Mouse (Mus musculus): ENCODE measurements around the gene Chst11. TPM values are rescaled to one million over a fixed set of nuclear protein-coding genes. Genes with fewer than 3 reads are reported as not detected.

Gene Chst11
- total and polyA plus RNA-seq, 3 experiments, result 3.1 to 10.6 TPM; not detected in 1

- no peak overlapping the region for H3K4me3 ChIP-seq (ENCODE audit: control insufficient read depth in 1 of 2, insufficient read depth in 1 of 2, low read depth in 2 of 2, low read length in 2 of 2)
- no peak for TF ChIP-seq ELF1 (IDR thresholded peaks at IDR 0.05; ENCODE audit: low read depth, low read length)
- no peak for TF ChIP-seq UBTF (IDR thresholded peaks at IDR 0.05; ENCODE audit: borderline replicate concordance, insufficient read depth, low read depth, low read length)
- no peak for TF ChIP-seq GATA1 (IDR thresholded peaks at IDR 0.05; ENCODE audit: low read depth, low read length)
- no peak for TF ChIP-seq MAX (IDR thresholded peaks at IDR 0.05; ENCODE audit: low read length)
- no peak for TF ChIP-seq POLR2A (IDR thresholded peaks at IDR 0.05; ENCODE audit: control insufficient read depth in 1 of 2, insufficient read depth in 1 of 2, low read depth in 1 of 2, low read length in 2 of 2, poor library complexity in 1 of 2)
- TF ChIP-seq TCF12 (IDR thresholded peaks at IDR 0.05; ENCODE audit: low read depth, low read length), result no peak
- TF ChIP-seq EP300 (IDR thresholded peaks at IDR 0.05; ENCODE audit: low read depth in 1 of 2, low read length in 2 of 2), result no peak
- TF ChIP-seq SIN3A (IDR thresholded peaks at IDR 0.05; ENCODE audit: low read length), result no peak
- no peak for TF ChIP-seq POLR2AphosphoS5 (IDR thresholded peaks at IDR 0.05; ENCODE audit: borderline replicate concordance, low read depth, low read length)
- TF ChIP-seq MXI1 (IDR thresholded peaks at IDR 0.05; ENCODE audit: low read depth, low read length), result no peak
- TF ChIP-seq GABPA (IDR thresholded peaks at IDR 0.05; ENCODE audit: low read depth, low read length), result no peak
- TF ChIP-seq USF2 (IDR thresholded peaks at IDR 0.05; ENCODE audit: borderline replicate concordance in 1 of 2, insufficient read depth in 1 of 2, low read depth in 1 of 2, low read length in 2 of 2), result no peak
- TF ChIP-seq MEF2A (IDR thresholded peaks at IDR 0.05; ENCODE audit: extremely low read depth, insufficient replicate concordance, low read depth, low read length, poor library complexity, severe bottlenecking), result no peak
- TF ChIP-seq HCFC1 (IDR thresholded peaks at IDR 0.05; ENCODE audit: low read depth, low read length), result no peak
- no peak for TF ChIP-seq ETS1 (IDR thresholded peaks at IDR 0.05; ENCODE audit: low read depth, low read length)
- no peaks in the 10 kb centered on the region for H3K79me2 ChIP-seq (ENCODE audit: control insufficient read depth, insufficient read depth, low read length, poor library complexity)
- H3K27me3 ChIP-seq (ENCODE audit: control insufficient read depth in 1 of 2, insufficient read depth in 2 of 2, low read length in 2 of 2), result no peaks in the 10 kb centered on the region
- H3K36me3 ChIP-seq (ENCODE audit: control insufficient read depth in 1 of 2, insufficient read depth in 2 of 2, low read length in 2 of 2), result no peaks in the 10 kb centered on the region
- H3K27ac ChIP-seq (ENCODE audit: control insufficient read depth, low read depth, low read length), result no peak overlapping the region
- DNase-seq (ENCODE audit: low read depth, low spot score), result no peak
- H3K4me1 ChIP-seq (ENCODE audit: control insufficient read depth in 1 of 2, insufficient read depth in 2 of 2, low read length in 2 of 2), result no peaks in the 10 kb centered on the region
- H3K9ac ChIP-seq (ENCODE audit: control insufficient read depth, low read depth, low read length, poor library complexity, severe bottlenecking), result no peak overlapping the region
- no peaks in the 10 kb centered on the region for H3K9me3 ChIP-seq (replicated peaks; ENCODE audit: insufficient read depth, low read length)
These were observed 58.4 kb downstream of the Chst11 start for GRCm38 (mm10) chr10:83043478-83044259.

GRCm38 (mm10) chr10:83049174-83049780 lies 64.0 kb downstream of the Chst11 start:
- Histone ChIP-seq H3K27me3 (ENCODE audit: control insufficient read depth in 1 of 2, insufficient read depth in 2 of 2, low read length in 2 of 2) (no peaks in the 10 kb centered on the region), H3K36me3 (ENCODE audit: control insufficient read depth in 1 of 2, insufficient read depth in 2 of 2, low read length in 2 of 2) (no peaks in the 10 kb centered on the region), H3K9me3 (replicated peaks; ENCODE audit: insufficient read depth, low read length) (no peaks in the 10 kb centered on the region), H3K9ac (ENCODE audit: control insufficient read depth, low read depth, low read length, poor library complexity, severe bottlenecking) (no peak overlapping the region), H3K27ac (ENCODE audit: control insufficient read depth, low read depth, low read length) (no peak overlapping the region), H3K4me3 (ENCODE audit: control insufficient read depth in 1 of 2, insufficient read depth in 1 of 2, low read depth in 2 of 2, low read length in 2 of 2) (no peak overlapping the region), H3K4me1 (ENCODE audit: control insufficient read depth in 1 of 2, insufficient read depth in 2 of 2, low read length in 2 of 2) (no peaks in the 10 kb centered on the region), H3K79me2 (ENCODE audit: control insufficient read depth, insufficient read depth, low read length, poor library complexity) (no peaks in the 10 kb centered on the region)
- no peak for DNase-seq (ENCODE audit: low read depth, low spot score)
- TF ChIP-seq POLR2AphosphoS5 (IDR thresholded peaks at IDR 0.05; ENCODE audit: borderline replicate concordance, low read depth, low read length), result no peak
- no peak for TF ChIP-seq KAT2A (conservative IDR thresholded peaks at IDR 0.05; ENCODE audit: low read depth, low read length)
- TF ChIP-seq ELF1 (IDR thresholded peaks at IDR 0.05; ENCODE audit: low read depth, low read length), result no peak
- TF ChIP-seq UBTF (IDR thresholded peaks at IDR 0.05; ENCODE audit: borderline replicate concordance, insufficient read depth, low read depth, low read length), result no peak
- TF ChIP-seq ZC3H11A (IDR thresholded peaks at IDR 0.05; ENCODE audit: low read depth, low read length), result no peak
- TF ChIP-seq RCOR1 (IDR thresholded peaks at IDR 0.05; ENCODE audit: low read depth, low read length), result no peak
- TF ChIP-seq HCFC1 (IDR thresholded peaks at IDR 0.05; ENCODE audit: low read depth, low read length), result no peak
- no peak for TF ChIP-seq POLR2AphosphoS2 (IDR thresholded peaks at IDR 0.05; ENCODE audit: low read length)
- no peak for TF ChIP-seq USF2 (IDR thresholded peaks at IDR 0.05; ENCODE audit: borderline replicate concordance in 1 of 2, insufficient read depth in 1 of 2, low read depth in 1 of 2, low read length in 2 of 2)
- TF ChIP-seq EP300 (IDR thresholded peaks at IDR 0.05; ENCODE audit: low read depth in 1 of 2, low read length in 2 of 2), result no peak
